Mouse (Mus musculus): ENCODE results near the gene Gm20388. TPM values are rescaled to one million over a fixed set of nuclear protein-coding genes. Genes with fewer than 3 reads are reported as not detected.

The Gm20388 gene
- polyA plus RNA-seq, 1 experiment from 2014 or later: not detected

DNA sequence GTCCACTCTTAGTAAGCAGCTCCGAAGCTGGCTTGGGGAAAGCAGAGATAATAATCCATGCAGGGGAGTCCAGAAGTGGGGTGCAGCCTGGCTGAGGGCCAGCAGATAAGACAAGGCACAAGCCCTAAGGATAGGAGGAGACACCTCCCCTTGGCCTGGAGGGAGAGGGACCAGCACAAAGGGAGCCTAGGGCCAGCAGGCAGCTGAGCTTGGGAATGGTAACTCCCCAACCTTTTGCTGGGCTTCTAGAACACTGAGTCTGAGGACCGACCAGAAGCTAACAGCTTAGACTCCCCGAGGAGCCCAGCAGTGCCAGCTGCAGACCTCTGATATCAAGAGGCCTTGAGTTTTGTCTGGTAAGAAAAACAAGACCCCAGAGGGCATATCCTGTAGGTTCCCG is 433.5 kb downstream of the Gm20388 start:
- Histone ChIP-seq H3K9me3 (replicated peaks) (no peaks in the 10 kb centered on the region), H3K27ac (peak overlapping the region; percentile 4; the same call in 1 of the 2 replicates), H3K4me2 (no peak overlapping the region), H3K36me3 (no peaks in the 10 kb centered on the region), H3K4me1 (replicated peaks) (peaks cover 45% of the 10 kb centered on the region), H3K4me3 (no peak overlapping the region), H3K27me3 (no peaks in the 10 kb centered on the region), H3K9ac (no peak overlapping the region)
- 26% methylated on average over 4 of the region's 4 CpGs for WGBS
- no peak for ATAC-seq (replicated peaks; ENCODE audit: insufficient number of reproducible peaks, insufficient read depth, low FRiP score, low read depth)

DNA sequence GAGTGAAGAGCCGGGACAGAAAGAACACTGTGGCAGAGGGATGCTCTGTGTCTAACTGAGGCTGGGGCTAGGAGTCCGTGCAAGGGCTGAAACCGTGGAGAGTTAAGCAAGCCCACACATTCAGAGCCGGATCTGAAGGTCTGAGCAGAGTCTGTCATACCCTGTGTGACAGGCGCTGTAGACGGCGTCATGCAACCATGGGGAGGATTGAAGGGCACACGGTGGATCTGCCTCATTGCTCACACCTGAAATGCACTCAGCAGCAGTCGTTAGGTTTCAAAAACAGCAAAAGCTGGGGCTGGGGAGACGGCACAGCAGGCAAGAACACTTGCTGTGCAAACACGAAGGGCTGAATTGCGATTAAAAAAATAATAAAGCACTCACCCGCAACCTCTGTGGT is 433.9 kb downstream of the Gm20388 start:
- Histone ChIP-seq H3K27ac (no peak overlapping the region), H3K27me3 (no peaks in the 10 kb centered on the region), H3K4me2 (no peak overlapping the region), H3K36me3 (no peaks in the 10 kb centered on the region), H3K9me3 (replicated peaks) (no peaks in the 10 kb centered on the region), H3K4me3 (no peak overlapping the region), H3K4me1 (replicated peaks) (peaks cover 41% of the 10 kb centered on the region), H3K9ac (no peak overlapping the region)
- no peak for ATAC-seq (replicated peaks; ENCODE audit: insufficient number of reproducible peaks, insufficient read depth, low FRiP score, low read depth)
- WGBS: 48% methylated on average over 13 of the region's 13 CpGs

DNA sequence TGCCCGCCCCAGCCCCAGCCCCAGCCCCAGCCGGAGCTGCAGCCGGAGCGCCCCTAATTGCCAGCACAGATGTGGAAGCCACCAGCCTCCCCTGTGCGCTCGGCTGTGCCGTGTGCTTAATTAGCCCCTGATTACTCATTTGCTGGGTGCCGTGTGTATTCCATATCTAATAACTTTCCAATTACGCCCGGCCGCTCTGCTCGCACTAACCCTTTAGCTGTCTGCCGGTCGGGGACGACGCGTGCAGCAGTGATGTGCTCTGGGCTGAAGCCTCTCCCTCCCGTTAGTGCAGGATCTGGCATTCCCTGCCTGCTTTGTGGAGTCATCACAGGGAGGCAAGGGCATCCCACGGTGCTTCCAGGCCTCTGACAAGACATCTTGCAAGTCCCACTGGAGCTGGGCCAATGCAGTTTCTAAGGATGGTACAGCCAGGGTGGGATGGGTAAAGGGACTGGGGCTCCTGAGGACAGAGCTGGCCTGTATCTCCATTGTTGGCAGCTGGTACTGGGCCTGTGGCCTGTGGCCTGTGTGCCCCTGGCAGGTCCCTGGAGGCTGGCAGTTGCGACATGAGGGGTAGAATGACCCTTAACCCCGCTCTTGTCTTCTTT is 437.2 kb downstream of the Gm20388 start:
- H3K27ac ChIP-seq: no peak overlapping the region
- no peaks in the 10 kb centered on the region for H3K9me3 ChIP-seq (replicated peaks)
- H3K9ac ChIP-seq: no peak overlapping the region
- H3K27me3 ChIP-seq: no peaks in the 10 kb centered on the region
- no peak overlapping the region for H3K4me2 ChIP-seq
- no peaks in the 10 kb centered on the region for H3K36me3 ChIP-seq
- H3K4me3 ChIP-seq: no peak overlapping the region
- ATAC-seq (replicated peaks; ENCODE audit: insufficient number of reproducible peaks, insufficient read depth, low FRiP score, low read depth): no peak
- peaks cover 26% of the 10 kb centered on the region for H3K4me1 ChIP-seq (replicated peaks)
- 85% methylated on average over 21 of the region's 21 CpGs for WGBS

DNA sequence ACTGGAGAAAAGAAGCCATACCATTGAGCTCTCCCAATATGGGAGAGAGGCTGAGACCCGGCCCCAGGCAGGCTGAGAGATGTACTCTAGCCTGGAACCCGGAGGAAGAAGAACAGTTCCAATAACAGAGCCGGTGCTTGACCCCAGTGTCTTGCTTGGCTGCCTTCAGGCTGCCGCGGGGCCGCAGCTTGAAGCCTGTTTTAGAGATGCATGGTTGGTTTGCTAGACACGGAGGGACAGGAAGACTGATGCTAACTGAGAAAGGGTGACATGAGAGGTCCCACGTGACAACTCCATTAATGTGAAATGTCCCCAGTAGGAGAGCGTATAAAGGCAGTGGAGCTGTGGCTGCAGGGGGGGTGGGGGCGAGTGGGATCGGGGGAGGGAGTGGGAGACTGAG is 438.3 kb downstream of the Gm20388 start:
- Histone ChIP-seq H3K27ac (no peak overlapping the region), H3K36me3 (no peaks in the 10 kb centered on the region), H3K27me3 (peaks cover 1% of the 10 kb centered on the region; the same call in 1 of the 2 replicates), H3K4me1 (replicated peaks) (peaks cover 15% of the 10 kb centered on the region), H3K4me3 (no peak overlapping the region), H3K9ac (no peak overlapping the region), H3K9me3 (replicated peaks) (no peaks in the 10 kb centered on the region), H3K4me2 (no peak overlapping the region)
- ATAC-seq (replicated peaks; ENCODE audit: insufficient number of reproducible peaks, insufficient read depth, low FRiP score, low read depth): no peak
- 63% methylated on average over 11 of the region's 11 CpGs for WGBS

DNA sequence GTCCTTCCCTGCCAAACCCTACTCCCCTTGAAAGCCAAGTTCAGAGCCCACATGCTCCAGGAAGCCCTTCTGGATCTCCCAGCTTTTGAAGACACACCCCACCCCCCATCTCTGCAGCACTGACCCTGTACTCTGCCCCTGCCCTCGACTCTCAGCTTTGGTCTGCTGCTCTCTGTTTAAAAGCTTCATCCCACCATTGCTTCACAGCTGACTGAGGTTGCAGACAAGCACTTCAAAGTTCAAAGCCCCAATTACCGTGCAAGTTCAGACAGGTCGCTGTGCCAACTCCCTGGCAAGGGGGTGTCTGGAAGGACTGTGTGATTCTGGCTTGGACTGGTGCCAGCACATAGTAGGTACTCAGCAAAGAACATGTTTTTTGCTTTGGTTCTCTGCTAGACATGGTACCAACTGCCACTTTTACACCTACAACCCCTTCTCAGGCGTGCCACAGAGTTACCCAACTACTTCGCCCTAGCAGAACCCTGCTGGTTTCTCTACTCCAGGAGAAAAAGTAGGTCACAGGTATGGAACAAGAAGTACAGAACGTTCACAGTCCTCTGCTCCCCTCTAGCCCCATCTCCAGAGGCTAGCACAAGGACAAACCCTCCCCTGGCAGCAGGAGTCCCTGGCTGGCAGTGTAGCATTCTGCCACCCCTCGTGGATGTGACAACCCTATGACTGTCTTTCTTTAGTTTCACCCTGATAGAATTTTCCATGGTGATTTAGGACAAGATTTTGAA is 440.9 kb downstream of the Gm20388 start:
- Histone ChIP-seq H3K27ac (no peak overlapping the region), H3K27me3 (peaks cover 4% of the 10 kb centered on the region; the same call in 1 of the 2 replicates), H3K9me3 (replicated peaks) (no peaks in the 10 kb centered on the region), H3K4me2 (no peak overlapping the region), H3K9ac (no peak overlapping the region), H3K4me1 (replicated peaks) (peaks cover 7% of the 10 kb centered on the region), H3K36me3 (no peaks in the 10 kb centered on the region), H3K4me3 (no peak overlapping the region)
- 57% methylated on average over 7 of the region's 7 CpGs for WGBS
- no peak for ATAC-seq (replicated peaks; ENCODE audit: insufficient number of reproducible peaks, insufficient read depth, low FRiP score, low read depth)

DNA sequence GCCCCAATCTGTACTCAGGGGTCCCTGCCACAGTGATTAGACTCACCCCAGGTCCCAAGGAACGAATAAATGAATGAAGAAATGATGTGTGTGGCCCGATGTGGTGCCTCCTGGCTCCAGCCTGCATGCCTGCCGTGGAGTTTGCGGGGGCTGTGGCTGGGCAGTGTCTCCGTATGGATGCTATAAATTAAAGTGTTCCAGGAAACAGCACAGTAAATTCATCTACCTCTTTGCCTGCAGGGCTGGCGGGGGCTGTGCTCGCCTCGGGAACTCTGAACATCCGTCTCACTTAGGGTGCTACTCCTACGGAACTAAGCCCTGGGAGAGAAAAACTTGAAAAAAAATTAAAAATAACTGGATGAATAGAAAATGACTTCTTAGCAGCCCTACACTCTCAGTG is 441.5 kb downstream of the Gm20388 start:
- Histone ChIP-seq H3K4me1 (replicated peaks) (peaks cover 7% of the 10 kb centered on the region), H3K36me3 (no peaks in the 10 kb centered on the region), H3K4me3 (no peak overlapping the region), H3K9me3 (replicated peaks) (no peaks in the 10 kb centered on the region), H3K27ac (no peak overlapping the region), H3K4me2 (no peak overlapping the region), H3K27me3 (peaks cover 4% of the 10 kb centered on the region; the same call in 1 of the 2 replicates), H3K9ac (no peak overlapping the region)
- ATAC-seq (replicated peaks; ENCODE audit: insufficient number of reproducible peaks, insufficient read depth, low FRiP score, low read depth): no peak
- WGBS: 61% methylated on average over 10 of the region's 10 CpGs

DNA sequence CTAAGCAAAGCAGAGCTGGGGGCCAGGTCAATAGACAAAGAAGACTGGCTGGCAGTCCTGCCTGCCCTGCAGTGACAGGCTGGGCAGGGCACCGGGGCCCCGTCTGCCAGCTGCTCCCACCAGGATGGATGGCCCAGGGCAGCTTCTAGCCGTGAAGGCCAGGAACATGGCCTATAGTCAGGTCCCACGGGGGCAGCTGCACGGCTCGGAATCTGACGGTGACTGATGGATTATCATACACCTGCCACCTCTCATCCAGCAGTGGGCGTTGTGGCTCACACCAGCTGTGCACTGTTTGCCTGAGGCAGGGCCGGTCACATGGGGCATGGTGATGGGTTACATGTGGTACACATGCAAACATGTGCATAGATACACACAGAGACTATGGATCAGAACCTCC is 445.4 kb downstream of the Gm20388 start:
- WGBS: 83% methylated on average over 9 of the region's 9 CpGs
- Histone ChIP-seq H3K27ac (no peak overlapping the region), H3K4me3 (no peak overlapping the region), H3K36me3 (no peaks in the 10 kb centered on the region), H3K9me3 (replicated peaks) (no peaks in the 10 kb centered on the region), H3K4me1 (replicated peaks) (peaks cover 7% of the 10 kb centered on the region), H3K9ac (no peak overlapping the region), H3K4me2 (no peak overlapping the region), H3K27me3 (peaks cover 4% of the 10 kb centered on the region; the same call in 1 of the 2 replicates)
- ATAC-seq (replicated peaks; ENCODE audit: insufficient number of reproducible peaks, insufficient read depth, low FRiP score, low read depth): no peak

DNA sequence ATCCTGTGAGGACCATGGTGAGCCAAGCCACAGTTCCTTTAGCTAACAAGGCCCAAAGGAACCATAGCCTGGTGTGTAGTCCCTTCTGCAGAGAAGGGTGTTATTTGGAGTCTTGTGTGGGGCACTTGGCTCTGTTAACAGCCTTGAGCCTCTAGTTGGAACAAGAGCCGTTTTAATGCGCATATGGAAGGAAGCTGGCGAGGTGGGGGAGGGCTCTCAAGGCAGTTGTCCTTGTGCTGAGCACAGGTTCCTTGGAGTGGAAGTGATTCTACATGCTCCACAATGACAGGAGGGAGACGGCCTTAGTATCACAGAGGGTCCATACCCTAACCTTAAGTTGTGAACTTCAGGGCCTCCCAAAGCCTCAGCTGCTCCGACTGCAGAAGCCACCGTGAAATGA is 446.9 kb downstream of the Gm20388 start:
- WGBS: 85% methylated on average over 6 of the region's 6 CpGs
- Histone ChIP-seq H3K4me3 (no peak overlapping the region), H3K27me3 (peaks cover 4% of the 10 kb centered on the region; the same call in 1 of the 2 replicates), H3K4me1 (replicated peaks) (peaks cover 6% of the 10 kb centered on the region), H3K9ac (no peak overlapping the region), H3K27ac (no peak overlapping the region), H3K9me3 (replicated peaks) (no peaks in the 10 kb centered on the region), H3K36me3 (no peaks in the 10 kb centered on the region), H3K4me2 (no peak overlapping the region)
- no peak for ATAC-seq (replicated peaks; ENCODE audit: insufficient number of reproducible peaks, insufficient read depth, low FRiP score, low read depth)

DNA sequence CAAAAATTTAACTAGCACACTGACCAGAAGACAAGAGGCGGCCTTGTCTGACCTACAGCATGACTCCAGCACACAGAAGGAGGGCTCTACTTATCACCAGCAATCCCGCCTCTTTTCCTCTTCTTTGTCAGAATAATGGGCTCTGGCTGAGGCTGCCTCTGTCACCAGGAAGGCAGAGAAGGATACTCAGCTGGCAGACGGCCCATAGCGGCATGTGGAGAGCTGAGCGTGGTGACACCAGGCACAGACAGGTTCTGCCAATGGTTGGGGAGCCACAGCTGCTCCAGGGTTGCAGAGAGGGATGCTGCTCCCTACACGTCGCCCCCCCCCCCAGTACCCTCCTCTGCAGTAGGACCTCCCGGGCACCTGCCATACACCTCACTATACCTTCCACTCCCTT is 450.7 kb downstream of the Gm20388 start:
- 67% methylated on average over 8 of the region's 8 CpGs for WGBS
- no peak overlapping the region for H3K9ac ChIP-seq
- H3K4me2 ChIP-seq: no peak overlapping the region
- H3K27me3 ChIP-seq: 0 out of 2 replicates have a peak, but pooled peaks cover 3% of the 10 kb centered on the region
- no peak; the same call in 1 of the 2 replicates for ATAC-seq (replicated peaks; ENCODE audit: insufficient number of reproducible peaks, insufficient read depth, low FRiP score, low read depth)
- H3K27ac ChIP-seq: no peak overlapping the region
- H3K4me3 ChIP-seq: no peak overlapping the region
- no peaks in the 10 kb centered on the region for H3K36me3 ChIP-seq
- no peaks in the 10 kb centered on the region for H3K9me3 ChIP-seq (replicated peaks)
- H3K4me1 ChIP-seq (replicated peaks): peaks cover 36% of the 10 kb centered on the region

DNA sequence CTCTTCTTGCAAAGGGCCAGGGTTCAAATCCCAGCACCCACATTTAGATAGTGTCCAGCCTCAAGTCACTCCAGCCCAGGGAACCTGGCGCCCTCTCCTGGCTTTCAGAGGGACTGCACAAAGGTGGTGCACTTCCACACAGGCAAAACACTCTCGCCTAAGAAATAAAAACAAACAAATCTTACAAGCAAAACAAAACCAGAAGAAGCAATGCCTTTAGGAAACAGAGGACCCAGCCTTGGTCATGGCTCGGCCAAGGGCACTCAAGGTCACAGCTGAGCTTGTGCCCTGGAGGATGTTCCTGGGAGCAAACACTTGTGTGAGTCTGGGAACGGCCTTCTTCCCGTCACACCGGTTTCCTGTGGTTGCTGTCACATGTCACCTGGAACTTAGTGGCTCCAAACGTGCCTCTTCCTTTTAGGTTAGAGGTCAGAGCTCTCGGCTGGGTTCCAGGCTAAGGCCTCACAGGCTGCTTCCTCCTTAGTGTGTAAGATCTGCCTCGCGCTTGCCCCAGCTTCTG is 453.0 kb downstream of the Gm20388 start:
- 0 out of 2 replicates have a peak, but pooled peaks have one; percentile 12 for ATAC-seq (replicated peaks; ENCODE audit: insufficient number of reproducible peaks, insufficient read depth, low FRiP score, low read depth)
- Histone ChIP-seq H3K9me3 (replicated peaks) (no peaks in the 10 kb centered on the region), H3K4me3 (no peak overlapping the region), H3K27me3 (0 out of 2 replicates have a peak, but pooled peaks cover 5% of the 10 kb centered on the region), H3K4me2 (no peak overlapping the region), H3K9ac (no peak overlapping the region), H3K36me3 (no peaks in the 10 kb centered on the region), H3K4me1 (replicated peaks) (peaks cover 50% of the 10 kb centered on the region), H3K27ac (peak overlapping the region; percentile 68)
- 44% methylated on average over 10 of the region's 10 CpGs for WGBS

DNA sequence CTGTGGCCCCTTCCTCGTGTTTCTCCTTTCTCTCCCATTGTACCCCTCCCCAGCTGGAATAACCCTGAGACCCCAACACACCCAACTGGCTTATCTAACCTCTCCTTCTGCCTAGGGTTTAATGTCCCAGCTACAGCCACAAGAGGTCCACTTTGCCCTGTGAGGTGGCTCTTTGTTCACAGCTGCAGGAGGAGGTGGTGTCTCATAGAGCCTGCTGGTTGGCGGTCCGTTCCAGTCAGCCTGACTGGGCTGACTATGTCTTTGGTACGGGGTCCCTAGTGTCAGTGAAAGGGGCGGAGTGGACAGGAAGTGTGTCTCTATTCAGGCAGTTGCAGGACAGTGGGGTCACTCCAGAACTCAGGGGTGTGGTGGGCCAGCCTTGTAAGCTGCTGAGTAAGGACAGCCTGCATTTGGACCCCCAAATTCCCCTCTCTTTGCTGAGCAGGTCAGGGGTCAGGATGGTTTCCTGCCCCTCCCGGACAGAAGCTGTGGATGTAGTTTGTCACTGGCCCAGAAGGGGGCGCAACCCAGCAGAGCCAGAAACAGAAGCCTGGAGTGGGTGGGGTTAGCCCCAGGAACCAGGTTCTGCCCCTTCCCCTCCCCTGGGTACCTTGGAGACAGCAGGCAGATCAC is 453.6 kb downstream of the Gm20388 start:
- Histone ChIP-seq H3K27ac (peak overlapping the region; percentile 68), H3K9ac (no peak overlapping the region), H3K9me3 (replicated peaks) (no peaks in the 10 kb centered on the region), H3K27me3 (0 out of 2 replicates have a peak, but pooled peaks cover 5% of the 10 kb centered on the region), H3K36me3 (no peaks in the 10 kb centered on the region), H3K4me1 (replicated peaks) (peaks cover 56% of the 10 kb centered on the region), H3K4me2 (no peak overlapping the region), H3K4me3 (no peak overlapping the region)
- ATAC-seq (replicated peaks; ENCODE audit: insufficient number of reproducible peaks, insufficient read depth, low FRiP score, low read depth): no peak
- WGBS: 44% methylated on average over 7 of the region's 7 CpGs
